Mouse (Mus musculus) 3134 (cell line): ENCODE measurements around the gene Nxf1.
A peak's percentile ranks its signal among the peaks of the same experiment; 100 is the strongest.
"Not testable (repeated sequence)": the region's sequence is repeated elsewhere in the genome, so short reads cannot be mapped to it uniquely, and the experiment has no call there.

Source experiments
- DNase-seq: peaks from one replicate; pipeline ENCODE4 v3.0.0-alpha.2; 2011; ENCODE audit warnings: low spot score; ENCODE audit not compliant: insufficient read length; ENCODE audit errors: extremely low read depth

The Nxf1 gene

DNA sequence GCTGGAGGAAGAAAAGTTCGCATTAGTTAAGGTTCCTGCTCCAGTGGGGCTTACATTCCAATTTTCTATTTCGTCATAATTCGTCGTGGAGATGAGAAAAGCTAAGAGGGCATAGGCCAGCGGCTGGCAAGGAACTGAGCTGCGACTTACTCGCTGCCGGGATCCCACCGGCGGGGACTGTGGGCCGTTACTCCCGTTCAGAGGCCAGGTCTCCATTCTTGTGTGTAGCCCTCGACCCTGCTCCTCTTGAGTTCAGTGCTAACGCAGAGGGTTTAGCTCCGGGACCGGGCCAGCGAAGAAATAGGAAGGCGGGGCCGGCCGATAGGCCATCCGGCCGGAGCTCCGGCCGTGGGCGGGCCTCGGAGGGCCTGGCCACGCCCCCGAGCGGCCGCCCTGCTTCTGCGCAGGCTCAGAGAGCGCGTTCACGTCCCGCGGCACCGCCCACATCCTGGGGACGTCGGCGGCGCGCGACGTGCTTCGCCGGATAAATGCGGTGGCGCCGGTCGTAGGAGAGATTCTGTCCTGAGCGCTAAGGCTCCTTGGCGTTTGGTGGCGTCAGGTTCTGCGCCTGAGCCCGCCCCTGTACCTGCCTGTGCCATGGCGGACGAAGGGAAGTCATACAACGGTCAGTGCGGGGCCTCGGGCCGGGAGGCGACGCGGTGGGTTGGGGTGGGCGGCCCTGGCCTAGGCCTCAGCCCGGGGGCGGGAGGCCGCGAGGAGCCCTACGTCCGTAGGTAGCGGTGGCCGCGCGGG, at the start of gene Nxf1:
Gene Nxf1, plus strand, starts transcription at position 439 of the 753 bp plus-strand sequence.
- DNase-seq: peak; percentile 95

DNA sequence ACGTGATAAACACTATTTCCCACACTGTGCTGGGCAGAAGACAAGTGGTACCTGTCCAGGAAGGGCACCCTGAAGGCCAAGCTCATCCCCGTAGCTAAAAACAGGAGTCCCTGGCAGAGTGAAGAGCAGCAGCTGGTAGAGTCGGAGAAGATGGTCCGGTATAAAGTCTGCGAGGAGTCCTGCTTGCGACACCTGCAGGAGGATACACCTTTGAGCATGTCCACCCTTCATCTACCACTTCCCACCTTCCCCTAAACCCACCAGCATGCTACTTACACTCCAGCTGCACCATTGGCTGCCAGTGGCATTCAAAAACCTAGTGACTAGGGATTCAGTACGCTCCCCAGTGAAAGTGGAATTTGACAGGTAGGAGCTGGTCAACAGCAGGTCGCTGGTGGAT, 47.9 kb upstream of the Nxf1 start:
- DNase-seq: no peak

- peak; percentile 54 for DNase-seq
These were observed 46.8 kb upstream of the Nxf1 start for GRCm38 (mm10) chr19:8710057-8710456.

DNA sequence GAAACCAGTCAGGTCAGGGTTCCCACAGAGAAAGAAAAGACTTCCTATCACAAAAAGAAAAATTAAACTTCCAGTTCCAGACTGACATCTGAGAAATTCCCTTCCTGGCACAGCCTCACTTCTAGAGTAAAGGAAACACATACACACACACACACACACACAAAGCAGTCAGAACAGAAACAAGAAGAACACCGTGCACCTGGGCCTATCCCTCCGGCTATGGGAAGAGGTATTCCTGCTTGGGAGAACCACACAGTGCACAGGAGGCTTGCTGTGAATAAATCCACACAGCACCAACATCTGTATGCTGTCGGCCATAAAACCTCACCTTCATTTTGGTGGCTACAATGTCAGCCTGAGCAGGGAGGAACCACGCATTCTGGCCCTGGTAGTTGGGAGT, 45.4 kb upstream of the Nxf1 start:
- no peak for DNase-seq

- DNase-seq: no peak
These were observed 44.7 kb upstream of the Nxf1 start for GRCm38 (mm10) chr19:8711949-8712869.

DNA sequence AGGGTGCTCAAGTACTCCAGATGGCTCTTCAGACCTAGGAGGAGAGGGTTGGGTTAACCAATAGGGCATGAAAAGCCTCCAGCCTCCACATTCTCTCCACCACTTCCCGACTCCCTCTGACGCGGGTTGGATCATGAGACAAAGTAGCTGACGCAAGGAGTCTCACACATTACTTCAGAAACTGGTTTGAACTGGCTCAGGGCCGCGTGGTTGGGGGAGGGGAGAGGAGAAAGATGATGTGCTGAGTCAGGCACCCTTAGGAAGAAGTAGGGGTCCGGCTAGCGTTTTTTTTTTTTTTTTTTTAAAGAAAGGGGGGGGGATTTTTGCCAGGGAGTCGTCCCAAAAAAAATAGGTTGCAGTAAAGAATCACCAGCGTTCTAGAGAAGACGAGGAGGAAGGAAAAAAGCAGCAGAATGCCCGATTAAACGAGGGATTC, 44.0 kb upstream of the Nxf1 start:
- DNase-seq: peak; percentile 74

- peak; percentile 89 for DNase-seq
These were observed 43.4 kb upstream of the Nxf1 start for GRCm38 (mm10) chr19:8713306-8713996.

- no peak for DNase-seq
These were observed 42.7 kb upstream of the Nxf1 start for GRCm38 (mm10) chr19:8713997-8714652.

DNA sequence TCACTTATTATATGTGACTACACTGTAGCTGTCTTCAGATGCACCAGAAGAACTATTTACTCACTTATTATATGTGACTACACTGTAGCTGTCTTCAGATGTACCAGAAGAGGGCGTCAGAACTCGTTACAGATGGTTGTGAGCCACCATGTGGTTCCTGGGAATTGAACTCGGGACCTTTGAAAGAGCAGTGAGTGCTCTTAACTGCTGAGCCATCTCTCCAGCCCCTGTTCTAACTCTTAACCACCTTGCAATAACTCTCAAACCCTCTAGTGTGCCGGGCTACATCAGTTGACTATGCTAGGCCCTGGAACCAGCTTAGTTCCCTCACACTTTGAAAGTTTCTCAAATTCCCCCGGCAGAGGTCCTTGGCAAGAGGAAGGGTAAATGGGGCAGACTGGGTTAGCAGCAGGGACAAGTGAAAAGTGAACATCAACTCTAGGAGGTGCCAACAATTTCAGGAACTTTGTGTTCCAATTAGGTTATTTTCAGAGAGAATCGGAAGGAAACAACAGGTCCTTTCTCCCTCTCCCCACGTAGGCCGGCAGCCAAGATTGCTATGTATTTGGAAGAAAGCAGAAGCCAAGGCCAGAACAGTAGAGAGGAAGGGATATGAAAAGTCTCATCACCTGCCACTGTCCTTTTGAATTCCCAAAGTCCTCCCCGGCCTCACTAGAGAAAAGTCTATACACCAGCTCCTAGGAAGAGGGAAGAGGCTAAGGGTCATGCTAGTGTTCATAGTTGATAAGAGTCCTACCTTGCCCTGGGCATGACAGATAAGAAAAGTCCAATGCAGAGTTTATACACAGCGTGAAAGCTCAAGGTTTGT, 42.0 kb upstream of the Nxf1 start:
- DNase-seq: no peak

DNA sequence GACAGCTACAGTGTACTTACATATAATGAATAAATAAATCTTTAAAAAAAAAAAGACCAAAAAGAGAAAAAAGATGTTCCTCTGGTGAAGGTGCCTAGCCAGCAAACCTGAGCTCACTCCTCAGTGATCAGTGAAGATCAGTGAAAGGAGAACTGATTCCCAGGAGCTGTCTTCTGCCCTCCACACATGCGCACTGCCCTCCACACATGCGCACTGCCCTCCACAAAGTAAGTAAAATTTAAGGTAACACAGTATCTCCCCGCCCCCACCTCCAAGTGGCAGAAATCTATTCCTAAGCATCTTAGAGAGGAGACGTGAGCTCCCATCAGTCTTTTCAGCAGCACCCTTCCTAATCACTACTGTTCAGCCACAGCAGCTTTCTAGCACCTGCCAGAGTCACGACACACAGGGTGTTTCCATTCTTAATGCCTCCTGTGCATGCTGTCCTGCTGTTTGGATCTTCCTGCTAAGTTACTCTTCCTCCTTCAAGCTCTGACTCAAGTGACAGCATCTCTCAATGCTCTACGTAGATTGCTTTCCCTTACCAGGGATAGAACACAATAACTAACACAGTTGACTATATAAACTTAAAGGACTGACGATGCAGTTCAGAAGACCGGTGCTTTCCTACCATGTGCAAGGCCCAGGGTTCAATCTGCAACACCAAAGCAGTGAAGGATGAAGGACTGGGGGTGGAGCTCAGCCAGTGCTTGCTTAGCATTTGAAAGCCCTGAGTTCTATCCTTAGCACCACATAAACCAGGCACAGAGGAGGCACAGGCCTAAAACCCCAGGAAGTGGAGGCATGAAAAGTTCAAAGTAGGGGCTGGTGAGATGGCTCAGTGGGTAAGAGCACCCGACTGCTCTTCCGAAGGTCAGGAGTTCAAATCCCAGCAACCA, 40.8 kb upstream of the Nxf1 start:
- no peak for DNase-seq

DNA sequence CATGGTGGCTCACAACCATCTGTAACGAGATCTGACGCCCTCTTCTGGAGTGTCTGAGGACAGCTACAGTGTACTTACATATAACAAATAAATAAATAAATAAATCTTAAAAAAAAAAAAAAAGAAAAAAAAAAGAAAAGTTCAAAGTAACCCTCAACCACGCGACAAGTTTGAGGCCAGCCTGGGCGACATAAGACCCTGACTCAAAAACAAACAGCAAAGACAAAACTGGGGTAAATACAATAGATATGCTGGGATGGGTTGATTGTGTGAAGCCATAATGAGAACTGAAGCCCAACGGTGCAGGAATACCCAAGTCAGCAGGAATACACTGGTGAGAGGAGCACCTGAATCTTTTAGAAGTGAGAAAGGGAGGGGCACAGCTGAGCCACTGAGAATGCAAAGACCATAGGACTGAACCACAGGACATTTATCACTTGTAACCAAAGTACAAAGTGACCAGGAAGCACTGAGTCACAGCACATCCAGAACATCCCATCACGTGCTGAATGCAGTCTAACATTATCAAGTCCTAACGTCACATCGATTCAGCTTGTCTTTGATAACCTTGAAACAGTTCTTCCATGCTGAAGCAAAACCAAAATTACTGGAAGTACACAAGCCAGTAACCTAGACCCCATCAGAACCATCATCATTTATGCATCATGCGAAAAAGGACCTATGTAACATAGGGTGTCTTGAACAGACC, 40.0 kb upstream of the Nxf1 start:
- DNase-seq: no peak

- DNase-seq: no peak
These were observed 38.5 kb upstream of the Nxf1 start for GRCm38 (mm10) chr19:8718357-8718756.

DNA sequence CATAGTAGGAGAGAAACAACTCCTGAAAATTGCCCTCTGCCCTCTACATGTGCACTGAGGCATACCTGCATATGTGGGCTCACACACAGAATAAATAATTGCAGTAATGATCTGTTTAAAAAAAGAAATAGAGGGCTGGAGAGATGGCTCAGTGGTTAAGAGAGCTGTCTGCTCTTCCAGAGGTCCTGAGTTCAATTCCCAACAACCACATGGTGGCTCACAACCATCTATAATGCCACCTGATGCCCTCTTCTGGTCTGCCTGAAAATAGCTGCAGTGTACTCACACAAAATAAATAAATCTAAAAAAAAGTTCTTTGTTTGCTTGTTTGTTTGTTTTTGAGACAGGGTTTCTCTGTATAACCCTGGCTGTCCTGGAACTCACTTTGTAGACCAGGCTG, 37.8 kb upstream of the Nxf1 start:
- not testable (repeated sequence) for DNase-seq

- DNase-seq: no peak
These were observed 35.5 kb upstream of the Nxf1 start for GRCm38 (mm10) chr19:8721378-8721777.

DNA sequence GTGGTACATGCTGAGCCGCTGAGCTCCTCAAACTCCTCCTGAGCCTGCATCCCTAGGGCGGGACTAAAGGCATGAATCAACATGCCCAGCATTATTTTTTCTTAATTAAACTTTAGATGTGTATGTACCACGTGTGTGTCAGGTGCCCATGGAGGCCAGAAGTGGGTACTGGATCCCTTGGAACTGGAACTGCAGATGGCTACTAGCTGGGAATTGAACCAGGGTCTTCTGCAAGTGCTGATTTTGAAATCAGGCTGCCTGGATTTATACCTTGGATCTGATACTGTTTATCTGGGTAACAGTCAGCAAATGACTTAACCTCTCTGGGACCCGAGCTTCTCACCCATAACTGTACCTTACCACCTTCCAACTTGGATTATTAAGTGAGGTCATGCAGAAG, 34.9 kb upstream of the Nxf1 start:
- DNase-seq: no peak

- DNase-seq: no peak
These were observed 34.3 kb upstream of the Nxf1 start for GRCm38 (mm10) chr19:8722559-8722906.

- DNase-seq: peak; percentile 94
These were observed 33.8 kb upstream of the Nxf1 start, which contains the start of gene Slc3a2 for GRCm38 (mm10) chr19:8722907-8723573. Slc3a2 (minus strand) TSS chr19:8723369.
